Mouse (Mus musculus) cerebellum, adult 2 months (tissue): ENCODE measurements around the gene Pigf. TPM values are rescaled to one million over a fixed set of nuclear protein-coding genes. Genes with fewer than 3 reads are reported as not detected.

Source experiments
- DNase-seq, 2 experiments: peaks; one replicate each; pipeline ENCODE4 v3.0.0; 2021
- H3K27ac ChIP-seq: fragments of 200-500 bp; 2 replicates; pipeline ENCODE4 v1.5.1; 2012; ENCODE audit warnings: low read length, control low read depth, inconsistent platforms; ENCODE audit not compliant: insufficient read depth
- H3K27me3 ChIP-seq: fragments of 200-500 bp; 2 replicates; pipeline ENCODE4 v1.6.1; 2012; ENCODE audit warnings: inconsistent platforms, mild to moderate bottlenecking, low read length, moderate library complexity; ENCODE audit not compliant: control insufficient read depth, insufficient read depth
- H3K4me1 ChIP-seq: fragments of 200-500 bp; 2 replicates; pipeline ENCODE4 v1.6.1; 2011; ENCODE audit warnings: low read length; ENCODE audit not compliant: control insufficient read depth, insufficient read depth
- H3K4me3 ChIP-seq: fragments of 200-500 bp; replicated peaks from 2 replicates; pipeline ENCODE3; 2011; ENCODE audit warnings: mild to moderate bottlenecking, low read depth, low read length, control low read depth; ENCODE audit not compliant: insufficient read depth
- CTCF ChIP-seq: fragments of 200-500 bp; IDR thresholded peaks from 2 replicates; pipeline ENCODE4 v1.5.1; 2011; ENCODE audit warnings: low read depth, mild to moderate bottlenecking, control low read depth, low read length, moderate library complexity, borderline replicate concordance; ENCODE audit not compliant: insufficient read depth
- POLR2A ChIP-seq: fragments of 200-500 bp; IDR thresholded peaks from 2 replicates; pipeline ENCODE4 v1.6.1; 2011; ENCODE audit warnings: low read length, control low read depth, borderline replicate concordance; ENCODE audit not compliant: insufficient read depth
- WGBS: fragments of 180-500 bp; shearing (Covaris S2); methylation state at CpG from one replicate; pipeline ENCODE4 v1.1.7; 2018; 5-methylcytosine and 5-hydroxymethylcytosine counted together
- polyA plus RNA-seq: library from polyadenylated mRNA; depleted of rRNA; stranded (reverse); fragments of >200 nt; gene quantifications from 2 replicates; pipeline ENCODE4 v1.2.3, GENCODE M21; 2012

Pigf gene
- polyA plus RNA-seq, 1 experiment, result 18.2 TPM

GRCm38 (mm10) chr17:86964041-86964440, 61.2 kb downstream of the Pigf start:
- peak overlapping the region; percentile 34 for H3K4me3 ChIP-seq
- no peaks in the 10 kb centered on the region for H3K27me3 ChIP-seq
- H3K27ac ChIP-seq, result no peak overlapping the region
- DNase-seq, result peak; percentile 22 to 24
- WGBS, result 3% methylated on average over 6 of the region's 6 CpGs
- TF ChIP-seq POLR2A (no peak), CTCF (no peak)
- 0 out of 2 replicates have a peak, but pooled peaks cover 3% of the 10 kb centered on the region for H3K4me1 ChIP-seq

- DNase-seq, result peak in 1 of 2 experiments; percentile 22
- Histone ChIP-seq H3K27ac (no peak overlapping the region), H3K4me1 (0 out of 2 replicates have a peak, but pooled peaks cover 3% of the 10 kb centered on the region), H3K4me3 (peak overlapping the region; percentile 75), H3K27me3 (no peaks in the 10 kb centered on the region)
- TF ChIP-seq POLR2A (no peak), CTCF (no peak)
- 1% methylated on average over 26 of the region's 26 CpGs for WGBS
These were observed 61.7 kb downstream of the Pigf start for GRCm38 (mm10) chr17:86963586-86963902.

- H3K27ac ChIP-seq, result no peak within 1 kb of the TSS; the same call in 1 of the 2 replicates
- H3K4me3 ChIP-seq, result peak within 1 kb of the TSS; percentile 75
- no peaks in the 10 kb centered on the region for H3K27me3 ChIP-seq
- H3K4me1 ChIP-seq, result 0 out of 2 replicates have a peak, but pooled peaks cover 3% of the 10 kb centered on the region
- no peak for TF ChIP-seq CTCF
- DNase-seq, result peak; percentile 71 to 76
- WGBS, result 1% methylated on average over 71 of the region's 86 CpGs
These were observed 62.2 kb downstream of the Pigf start, which contains the start of gene Rhoq for GRCm38 (mm10) chr17:86962894-86963585. Gene Rhoq, plus strand, starts transcription at chr17:86963082.

- H3K4me1 ChIP-seq, result 0 out of 2 replicates have a peak, but pooled peaks cover 3% of the 10 kb centered on the region
- 0% methylated on average over 24 of the region's 24 CpGs for WGBS
- H3K4me3 ChIP-seq, result peak overlapping the region; percentile 75
- H3K27me3 ChIP-seq, result no peaks in the 10 kb centered on the region
- DNase-seq, result peak; percentile 79 to 82
- TF ChIP-seq POLR2A, result no peak
- peak; percentile 64 for TF ChIP-seq CTCF
- no peak overlapping the region; the same call in 1 of the 2 replicates for H3K27ac ChIP-seq
These were observed 62.8 kb downstream of the Pigf start for GRCm38 (mm10) chr17:86962297-86962893.

GRCm38 (mm10) chr17:86961301-86961841, 63.8 kb downstream of the Pigf start:
- H3K4me3 ChIP-seq, result no peak overlapping the region
- no peaks in the 10 kb centered on the region for H3K27me3 ChIP-seq
- peak; percentile 26 to 38 for DNase-seq
- 0 out of 2 replicates have a peak, but pooled peaks cover 3% of the 10 kb centered on the region for H3K4me1 ChIP-seq
- H3K27ac ChIP-seq, result no peak overlapping the region
- 36% methylated on average over 8 of the region's 8 CpGs for WGBS
- TF ChIP-seq POLR2A (no peak), CTCF (no peak)

- TF ChIP-seq CTCF (no peak), POLR2A (no peak)
- Histone ChIP-seq H3K4me3 (no peak overlapping the region), H3K27me3 (no peaks in the 10 kb centered on the region), H3K4me1 (0 out of 2 replicates have a peak, but pooled peaks cover 3% of the 10 kb centered on the region), H3K27ac (no peak overlapping the region)
- DNase-seq, result no peak
- 88% methylated on average over 14 of the region's 14 CpGs for WGBS
These were observed 67.2 kb downstream of the Pigf start for GRCm38 (mm10) chr17:86957968-86958367.

- no peaks in the 10 kb centered on the region for H3K27me3 ChIP-seq
- whole genome bisulfite sequencing, result 93% methylated on average over 5 of the region's 5 CpGs
- no peak overlapping the region for H3K27ac ChIP-seq
- H3K4me1 ChIP-seq, result 0 out of 2 replicates have a peak, but pooled peaks cover 3% of the 10 kb centered on the region
- no peak overlapping the region for H3K4me3 ChIP-seq
- DNase-seq, result no peak
- TF ChIP-seq POLR2A, result no peak
- no peak for TF ChIP-seq CTCF
These were observed 68.0 kb downstream of the Pigf start for GRCm38 (mm10) chr17:86957239-86957638.
